Mouse (Mus musculus) MEL (cell line): ENCODE results near the gene Mmp21.
A peak's percentile ranks its signal among the peaks of the same experiment; 100 is the strongest.

ENCODE experiments used
- CHD2 ChIP-seq: IDR thresholded peaks from 2 replicates; pipeline ENCODE4 v1.6.1; 2011; ENCODE audit warnings: low read length, improper control_type of control experiment
- CTCF ChIP-seq, 3 experiments: IDR thresholded peaks in 2 of 3; conservative IDR thresholded peaks in 1 of 3; 2 replicates each; pipeline ENCODE4 v1.5.1; 2011 to 2012; ENCODE audit warnings: low read length in 3 of 3, low read depth in 2 of 3, mild to moderate bottlenecking in 2 of 3, improper control_type of control experiment in 1 of 3, inconsistent platforms in 1 of 3, mixed read lengths in 1 of 3, moderate library complexity in 1 of 3; ENCODE audit not compliant: control insufficient read depth in 1 of 3, insufficient read depth in 1 of 3, poor library complexity in 1 of 3, severe bottlenecking in 1 of 3
- ETS1 ChIP-seq: IDR thresholded peaks from 2 replicates; pipeline ENCODE4 v1.6.1; 2012; ENCODE audit warnings: low read depth, mild to moderate bottlenecking, inconsistent platforms, low read length, improper control_type of control experiment, moderate library complexity
- GABPA ChIP-seq: IDR thresholded peaks from 2 replicates; pipeline ENCODE4 v1.6.1; 2012; ENCODE audit warnings: low read depth, mild to moderate bottlenecking, inconsistent platforms, low read length, improper control_type of control experiment, moderate library complexity
- MAX ChIP-seq: IDR thresholded peaks from 2 replicates; pipeline ENCODE4 v1.6.1; 2011; ENCODE audit warnings: low read length, improper control_type of control experiment
- MAZ ChIP-seq: IDR thresholded peaks from 2 replicates; pipeline ENCODE4 v1.6.1; 2012; ENCODE audit warnings: low read depth, mild to moderate bottlenecking, inconsistent platforms, low read length, improper control_type of control experiment
- MEF2A ChIP-seq: IDR thresholded peaks from 2 replicates; pipeline ENCODE4 v1.6.1; 2014; ENCODE audit warnings: low read depth, mild to moderate bottlenecking, inconsistent platforms, low read length, improper control_type of control experiment; ENCODE audit not compliant: poor library complexity, insufficient replicate concordance, severe bottlenecking; ENCODE audit errors: extremely low read depth
- POLR2A ChIP-seq, 2 experiments: IDR thresholded peaks; 2 replicates each; pipeline ENCODE4 v1.6.1; 2011 to 2012; ENCODE audit warnings: low read length in 2 of 2, mild to moderate bottlenecking in 2 of 2, control low read depth in 1 of 2, improper control_type of control experiment in 1 of 2, low read depth in 1 of 2, moderate library complexity in 1 of 2; ENCODE audit not compliant: control insufficient read depth in 1 of 2, insufficient read depth in 1 of 2, poor library complexity in 1 of 2
- TAL1 ChIP-seq: IDR thresholded peaks from 2 replicates; pipeline ENCODE4 v1.6.1; 2012; ENCODE audit warnings: mild to moderate bottlenecking, inconsistent platforms, low read length, moderate library complexity, mixed read lengths
- TCF12 ChIP-seq: IDR thresholded peaks from 2 replicates; pipeline ENCODE4 v1.6.1; 2014; ENCODE audit warnings: low read depth, mild to moderate bottlenecking, inconsistent platforms, low read length, improper control_type of control experiment, moderate library complexity
- UBTF ChIP-seq: IDR thresholded peaks from 2 replicates; pipeline ENCODE4 v1.6.1; 2012; ENCODE audit warnings: low read depth, mild to moderate bottlenecking, inconsistent platforms, low read length, improper control_type of control experiment, moderate library complexity, borderline replicate concordance; ENCODE audit not compliant: insufficient read depth
- USF1 ChIP-seq: IDR thresholded peaks from 2 replicates; pipeline ENCODE4 v1.6.1; 2014; ENCODE audit warnings: low read depth, mild to moderate bottlenecking, inconsistent platforms, low read length, improper control_type of control experiment, moderate library complexity
- ZMIZ1 ChIP-seq: IDR thresholded peaks from 2 replicates; pipeline ENCODE4 v1.6.1; 2012; ENCODE audit warnings: low read depth, mild to moderate bottlenecking, inconsistent platforms, low read length, improper control_type of control experiment, moderate library complexity

DNA sequence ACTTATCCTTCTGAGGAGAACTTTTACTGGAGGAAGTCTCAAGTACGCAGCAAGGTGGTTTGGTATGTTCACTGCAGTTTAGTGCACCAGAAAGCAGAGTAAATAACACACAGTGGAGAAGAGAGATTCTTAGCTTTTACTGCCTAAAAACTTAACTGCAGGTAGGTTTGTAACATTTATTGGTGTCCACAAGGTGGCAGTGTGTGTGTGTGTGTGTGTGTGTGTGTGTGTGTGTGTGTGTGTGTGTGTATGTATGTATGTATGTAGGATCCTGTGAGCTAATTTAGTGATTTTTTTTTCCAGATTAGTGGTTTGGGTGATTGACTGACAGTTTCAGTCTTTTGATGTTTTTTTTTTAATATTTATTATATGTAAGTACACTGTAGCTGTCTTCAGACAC is 10.8 kb downstream of the Mmp21 start:
- TF ChIP-seq POLR2A (IDR thresholded peaks at IDR 0.05; ENCODE audit: control insufficient read depth in 1 of 2, insufficient read depth in 1 of 2, low read depth in 1 of 2, low read length in 2 of 2, poor library complexity in 1 of 2) = no peak
- TF ChIP-seq MAX = no peak
- TF ChIP-seq CTCF (IDR thresholded peaks at IDR 0.05 in 2 of 3, conservative IDR thresholded peaks at IDR 0.05 in 1 of 3; ENCODE audit: control insufficient read depth in 1 of 3, insufficient read depth in 1 of 3, low read depth in 2 of 3, low read length in 3 of 3, poor library complexity in 1 of 3, severe bottlenecking in 1 of 3) = peak; percentile 7 to 64 (median 17); a peak in 4 of 6 replicates
- no peak for TF ChIP-seq MAZ
- TF ChIP-seq UBTF = no peak
- TF ChIP-seq CHD2 = no peak
- no peak for TF ChIP-seq MEF2A
- no peak for TF ChIP-seq TCF12
- TF ChIP-seq ETS1 = no peak
- no peak for TF ChIP-seq ZMIZ1
- no peak for TF ChIP-seq USF1
- no peak for TF ChIP-seq GABPA
- no peak for TF ChIP-seq TAL1
